Mouse (Mus musculus): ENCODE results near the gene Fnbp1.
"Not testable (repeated sequence)": the region's sequence is repeated elsewhere in the genome, so short reads cannot be mapped to it uniquely, and the experiment has no call there.

Fnbp1 gene

GRCm38 (mm10) chr2:31141867-31142454, at the start of gene Fnbp1:
Gene Fnbp1, minus strand, starts transcription at chr2:31142008.
- DNase-seq (ENCODE audit: low read depth) = peak; percentile 86

GRCm38 (mm10) chr2:31189654-31190053, 47.8 kb upstream of the Fnbp1 start:
- no peak for DNase-seq (ENCODE audit: low read depth)

GRCm38 (mm10) chr2:31188691-31189090, 46.9 kb upstream of the Fnbp1 start:
- DNase-seq (ENCODE audit: low read depth) = no peak

GRCm38 (mm10) chr2:31183830-31184229, 42.0 kb upstream of the Fnbp1 start:
- DNase-seq (ENCODE audit: low read depth) = peak; percentile 26

- no peak for DNase-seq (ENCODE audit: low read depth)
Measured at GRCm38 (mm10) chr2:31182786-31183330, 41.0 kb upstream of the Fnbp1 start.

GRCm38 (mm10) chr2:31180081-31180551, 38.3 kb upstream of the Fnbp1 start:
- no peak for DNase-seq (ENCODE audit: low read depth)

- DNase-seq (ENCODE audit: low read depth) = no peak
Measured at GRCm38 (mm10) chr2:31179471-31179870, 37.7 kb upstream of the Fnbp1 start.

- not testable (repeated sequence) for DNase-seq (ENCODE audit: low read depth)
Measured at GRCm38 (mm10) chr2:31178593-31178992, 36.8 kb upstream of the Fnbp1 start.

- peak; percentile 40 for DNase-seq (ENCODE audit: low read depth)
Measured at GRCm38 (mm10) chr2:31173290-31173689, 31.5 kb upstream of the Fnbp1 start.

GRCm38 (mm10) chr2:31172536-31172935, 30.7 kb upstream of the Fnbp1 start:
- peak; percentile 46 for DNase-seq (ENCODE audit: low read depth)

GRCm38 (mm10) chr2:31172001-31172400, 30.2 kb upstream of the Fnbp1 start:
- DNase-seq (ENCODE audit: low read depth) = no peak

GRCm38 (mm10) chr2:31170164-31170563, 28.4 kb upstream of the Fnbp1 start:
- no peak for DNase-seq (ENCODE audit: low read depth)

- no peak for DNase-seq (ENCODE audit: low read depth)
Measured at GRCm38 (mm10) chr2:31169001-31169400, 27.2 kb upstream of the Fnbp1 start.

- not testable (repeated sequence) for DNase-seq (ENCODE audit: low read depth)
Measured at GRCm38 (mm10) chr2:31167571-31167970, 25.8 kb upstream of the Fnbp1 start.

- no peak for DNase-seq (ENCODE audit: low read depth)
Measured at GRCm38 (mm10) chr2:31165529-31165928, 23.7 kb upstream of the Fnbp1 start.

GRCm38 (mm10) chr2:31164841-31165455, 23.1 kb upstream of the Fnbp1 start:
- no peak for DNase-seq (ENCODE audit: low read depth)

GRCm38 (mm10) chr2:31163361-31164118, 21.7 kb upstream of the Fnbp1 start:
- DNase-seq (ENCODE audit: low read depth) = no peak

- DNase-seq (ENCODE audit: low read depth) = no peak
Measured at GRCm38 (mm10) chr2:31161620-31162019, 19.8 kb upstream of the Fnbp1 start.

GRCm38 (mm10) chr2:31160147-31160920, 18.5 kb upstream of the Fnbp1 start:
- DNase-seq (ENCODE audit: low read depth) = no peak

- DNase-seq (ENCODE audit: low read depth) = no peak
Measured at GRCm38 (mm10) chr2:31156846-31157245, 15.0 kb upstream of the Fnbp1 start.

- DNase-seq (ENCODE audit: low read depth) = peak; percentile 85
Measured at GRCm38 (mm10) chr2:31151892-31152812, 10.3 kb upstream of the Fnbp1 start, which contains the start of gene Gpr107. Gene Gpr107, plus strand, starts transcription at chr2:31152316.
